Mouse (Mus musculus) midbrain, embryonic 10.5 days (tissue): Measurements from ENCODE around the gene Alad. TPM values are rescaled to one million over a fixed set of nuclear protein-coding genes. Genes with fewer than 3 reads are reported as not detected.

Source experiments
- DNase-seq: peaks from one replicate; pipeline ENCODE4 v3.0.0-alpha.2; 2017; ENCODE audit warnings: low spot score
- H3K27ac ChIP-seq: fragments of 300-500 bp; sonication (generic); replicated peaks from 2 replicates; pipeline ENCODE4 v1.5.1; 2016; ENCODE audit warnings: mild to moderate bottlenecking
- H3K27me3 ChIP-seq: fragments of 300-500 bp; sonication (generic); 2 replicates; pipeline ENCODE4 v1.6.1; 2016; ENCODE audit warnings: low read depth, mild to moderate bottlenecking; ENCODE audit not compliant: poor library complexity, severe bottlenecking
- H3K36me3 ChIP-seq: fragments of 300-500 bp; sonication (generic); 2 replicates; pipeline ENCODE4 v1.6.1; 2016; ENCODE audit warnings: mild to moderate bottlenecking, moderate library complexity
- H3K4me1 ChIP-seq: fragments of 300-500 bp; sonication (generic); 2 replicates; pipeline ENCODE4 v1.6.1; 2016
- H3K4me3 ChIP-seq: fragments of 300-500 bp; sonication (generic); 2 replicates; pipeline ENCODE4 v1.5.1; 2016; ENCODE audit warnings: mild to moderate bottlenecking, moderate library complexity
- H3K9me3 ChIP-seq: fragments of 300-500 bp; sonication (generic); replicated peaks from 2 replicates; pipeline ENCODE4 v1.6.1; 2016; ENCODE audit warnings: mild to moderate bottlenecking
- WGBS: fragments of 180-500 bp; shearing (Covaris S2); methylation state at CpG from one replicate; pipeline ENCODE4 v1.1.7; 2016; 5-methylcytosine and 5-hydroxymethylcytosine counted together
- polyA plus RNA-seq: library from polyadenylated mRNA; unstranded; fragments of >200 nt; fragmentation: Nextera tagmentation; extraction: Ambion mirVana; gene quantifications from 2 replicates; pipeline ENCODE4 v1.2.1, GENCODE M21; 2016

The Alad gene
- polyA plus RNA-seq, 1 experiment from 2014 or later, result 123 TPM

- Histone ChIP-seq H3K9me3 (no peaks in the 10 kb centered on the region), H3K36me3 (peaks cover 31% of the 10 kb centered on the region), H3K27me3 (no peaks in the 10 kb centered on the region), H3K4me1 (peaks cover 44% of the 10 kb centered on the region), H3K4me3 (peak overlapping the region; percentile 36), H3K27ac (peak overlapping the region; percentile 59)
- 49% methylated on average over 2 of the region's 2 CpGs for WGBS
- DNase-seq, result no peak
These were observed 3.6 kb downstream of the Alad start for GRCm38 (mm10) chr4:62516079-62516478.

GRCm38 (mm10) chr4:62515490-62515889 lies 4.2 kb downstream of the Alad start:
- no peak for DNase-seq
- no peaks in the 10 kb centered on the region for H3K27me3 ChIP-seq
- H3K27ac ChIP-seq, result peak overlapping the region; percentile 59
- H3K36me3 ChIP-seq, result peaks cover 37% of the 10 kb centered on the region
- 89% methylated on average over 3 of the region's 3 CpGs for WGBS
- H3K4me1 ChIP-seq, result peaks cover 39% of the 10 kb centered on the region
- peak overlapping the region; percentile 36; the same call in 1 of the 2 replicates for H3K4me3 ChIP-seq
- no peaks in the 10 kb centered on the region for H3K9me3 ChIP-seq

GRCm38 (mm10) chr4:62514995-62515394 lies 4.7 kb downstream of the Alad start:
- 93% methylated on average over 7 of the region's 7 CpGs for WGBS
- Histone ChIP-seq H3K27ac (no peak overlapping the region), H3K36me3 (peaks cover 42% of the 10 kb centered on the region), H3K9me3 (no peaks in the 10 kb centered on the region), H3K27me3 (no peaks in the 10 kb centered on the region), H3K4me1 (peaks cover 34% of the 10 kb centered on the region), H3K4me3 (0 out of 2 replicates have a peak overlapping the region, but pooled peaks have one; percentile 36)
- DNase-seq, result no peak

- H3K4me3 ChIP-seq, result no peak overlapping the region
- H3K27me3 ChIP-seq, result no peaks in the 10 kb centered on the region
- WGBS, result 48% methylated on average over 11 of the region's 11 CpGs
- H3K9me3 ChIP-seq, result no peaks in the 10 kb centered on the region
- H3K36me3 ChIP-seq, result peaks cover 51% of the 10 kb centered on the region
- peaks cover 29% of the 10 kb centered on the region for H3K4me1 ChIP-seq
- H3K27ac ChIP-seq, result no peak overlapping the region
- DNase-seq, result no peak
These were observed 5.7 kb downstream of the Alad start for GRCm38 (mm10) chr4:62513998-62514506.

GRCm38 (mm10) chr4:62509946-62510345 lies 9.8 kb downstream of the Alad start:
- no peak overlapping the region for H3K4me3 ChIP-seq
- no peak for DNase-seq
- no peaks in the 10 kb centered on the region for H3K4me1 ChIP-seq
- H3K27ac ChIP-seq, result no peak overlapping the region
- peaks cover 70% of the 10 kb centered on the region for H3K36me3 ChIP-seq
- WGBS, result 95% methylated on average over 11 of the region's 11 CpGs
- H3K27me3 ChIP-seq, result no peaks in the 10 kb centered on the region
- no peaks in the 10 kb centered on the region for H3K9me3 ChIP-seq

- H3K4me3 ChIP-seq, result no peak overlapping the region
- H3K9me3 ChIP-seq, result no peaks in the 10 kb centered on the region
- no peaks in the 10 kb centered on the region for H3K27me3 ChIP-seq
- H3K4me1 ChIP-seq, result no peaks in the 10 kb centered on the region
- no peak overlapping the region for H3K27ac ChIP-seq
- DNase-seq, result no peak
- WGBS, result 95% methylated on average over 5 of the region's 5 CpGs
- peaks cover 66% of the 10 kb centered on the region for H3K36me3 ChIP-seq
These were observed 10.9 kb downstream of the Alad start for GRCm38 (mm10) chr4:62508839-62509238.

- H3K27ac ChIP-seq, result no peak overlapping the region
- H3K27me3 ChIP-seq, result no peaks in the 10 kb centered on the region
- WGBS, result 70% methylated on average over 2 of the region's 2 CpGs
- peaks cover 5% of the 10 kb centered on the region for H3K4me1 ChIP-seq
- no peak overlapping the region for H3K4me3 ChIP-seq
- no peak for DNase-seq
- peaks cover 46% of the 10 kb centered on the region for H3K36me3 ChIP-seq
- no peaks in the 10 kb centered on the region for H3K9me3 ChIP-seq
These were observed 12.9 kb downstream of the Alad start for GRCm38 (mm10) chr4:62506798-62507197.

GRCm38 (mm10) chr4:62505991-62506390 lies 13.7 kb downstream of the Alad start:
- WGBS, result 84% methylated on average over 3 of the region's 3 CpGs
- no peak overlapping the region for H3K4me3 ChIP-seq
- H3K36me3 ChIP-seq, result peaks cover 38% of the 10 kb centered on the region
- no peak for DNase-seq
- no peak overlapping the region for H3K27ac ChIP-seq
- peaks cover 11% of the 10 kb centered on the region for H3K4me1 ChIP-seq
- H3K27me3 ChIP-seq, result no peaks in the 10 kb centered on the region
- no peaks in the 10 kb centered on the region for H3K9me3 ChIP-seq

- peaks cover 13% of the 10 kb centered on the region for H3K4me1 ChIP-seq
- 78% methylated on average over 3 of the region's 3 CpGs for WGBS
- peaks cover 27% of the 10 kb centered on the region for H3K36me3 ChIP-seq
- H3K27ac ChIP-seq, result peak within 1 kb of the TSS; percentile 84
- H3K27me3 ChIP-seq, result no peaks in the 10 kb centered on the region
- no peak for DNase-seq
- H3K4me3 ChIP-seq, result peak within 1 kb of the TSS; percentile 90
- no peaks in the 10 kb centered on the region for H3K9me3 ChIP-seq
These were observed 16.2 kb downstream of the Alad start, which contains the start of gene Hdhd3 for GRCm38 (mm10) chr4:62503374-62503970. TSS of gene Hdhd3 (minus strand) at chr4:62503467.

- DNase-seq, result no peak
- Histone ChIP-seq H3K4me1 (peaks cover 13% of the 10 kb centered on the region), H3K36me3 (peaks cover 24% of the 10 kb centered on the region), H3K27ac (no peak overlapping the region), H3K9me3 (no peaks in the 10 kb centered on the region), H3K4me3 (no peak overlapping the region), H3K27me3 (no peaks in the 10 kb centered on the region)
- WGBS, result 75% methylated on average over 7 of the region's 7 CpGs
These were observed 16.7 kb downstream of the Alad start for GRCm38 (mm10) chr4:62502969-62503368.

- 3% methylated on average over 38 of the region's 38 CpGs for WGBS
- H3K4me3 ChIP-seq, result peak overlapping the region; percentile 90
- no peaks in the 10 kb centered on the region for H3K27me3 ChIP-seq
- peak; percentile 92 for DNase-seq
- peaks cover 20% of the 10 kb centered on the region for H3K36me3 ChIP-seq
- peaks cover 13% of the 10 kb centered on the region for H3K4me1 ChIP-seq
- H3K9me3 ChIP-seq, result no peaks in the 10 kb centered on the region
- peak overlapping the region; percentile 84 for H3K27ac ChIP-seq
These were observed 17.6 kb downstream of the Alad start for GRCm38 (mm10) chr4:62501964-62502732.

- peak overlapping the region; percentile 84 for H3K27ac ChIP-seq
- H3K9me3 ChIP-seq, result no peaks in the 10 kb centered on the region
- H3K27me3 ChIP-seq, result no peaks in the 10 kb centered on the region
- DNase-seq, result no peak
- H3K4me3 ChIP-seq, result peak overlapping the region; percentile 90
- H3K4me1 ChIP-seq, result peaks cover 13% of the 10 kb centered on the region
- peaks cover 20% of the 10 kb centered on the region for H3K36me3 ChIP-seq
- 5% methylated on average over 7 of the region's 7 CpGs for WGBS
These were observed 18.2 kb downstream of the Alad start for GRCm38 (mm10) chr4:62501534-62501933.

- Histone ChIP-seq H3K27ac (no peak overlapping the region), H3K9me3 (no peaks in the 10 kb centered on the region), H3K36me3 (peaks cover 20% of the 10 kb centered on the region), H3K27me3 (no peaks in the 10 kb centered on the region), H3K4me3 (no peak overlapping the region), H3K4me1 (peaks cover 13% of the 10 kb centered on the region)
- 89% methylated on average over 4 of the region's 4 CpGs for WGBS
- DNase-seq, result no peak
These were observed 18.9 kb downstream of the Alad start for GRCm38 (mm10) chr4:62500799-62501198.
